Mouse (Mus musculus) MEL (cell line): Measurements from ENCODE around the gene Cmtm7. TPM values are rescaled to one million over a fixed set of nuclear protein-coding genes. Genes with fewer than 3 reads are reported as not detected.
A peak's percentile ranks its signal among the peaks of the same experiment; 100 is the strongest.

Source experiments
- DNase-seq: peaks from one replicate; pipeline ENCODE4 v3.0.0; 2011; ENCODE audit warnings: low read depth, low spot score
- H3K27ac ChIP-seq: 2 replicates; pipeline ENCODE4 v1.5.1; 2012; ENCODE audit warnings: low read depth, mild to moderate bottlenecking, control low read depth, low read length, moderate library complexity; ENCODE audit not compliant: control insufficient read depth
- H3K27me3 ChIP-seq, 2 experiments: fragments of 150-350 bp in 1 of 2; sonication (generic) in 1 of 2; 2 replicates each; pipeline ENCODE4 v1.6.1; 2012; ENCODE audit warnings: low read length in 2 of 2, mild to moderate bottlenecking in 2 of 2, improper control_type of control experiment in 1 of 2, moderate library complexity in 1 of 2; ENCODE audit not compliant: insufficient read depth in 2 of 2, control insufficient read depth in 1 of 2
- H3K36me3 ChIP-seq, 2 experiments: 2 replicates each; pipeline ENCODE4 v1.6.1; 2012 to 2014; ENCODE audit warnings: low read length in 2 of 2, improper control_type of control experiment in 1 of 2, inconsistent platforms in 1 of 2, mild to moderate bottlenecking in 1 of 2; ENCODE audit not compliant: insufficient read depth in 2 of 2, control insufficient read depth in 1 of 2
- H3K4me1 ChIP-seq, 2 experiments: fragments of 150-350 bp in 1 of 2; sonication (generic) in 1 of 2; 2 replicates each; pipeline ENCODE4 v1.6.1; 2012; ENCODE audit warnings: low read length in 2 of 2, improper control_type of control experiment in 1 of 2, mild to moderate bottlenecking in 1 of 2; ENCODE audit not compliant: insufficient read depth in 2 of 2, control insufficient read depth in 1 of 2
- H3K4me3 ChIP-seq, 2 experiments: fragments of 150-350 bp in 1 of 2; sonication (generic) in 1 of 2; 2 replicates each; pipeline ENCODE4 v1.5.1; 2012; ENCODE audit warnings: low read depth in 2 of 2, low read length in 2 of 2, mild to moderate bottlenecking in 2 of 2, moderate library complexity in 2 of 2, control low read depth in 1 of 2, improper control_type of control experiment in 1 of 2; ENCODE audit not compliant: control insufficient read depth in 1 of 2, insufficient read depth in 1 of 2
- H3K79me2 ChIP-seq: 2 replicates; pipeline ENCODE4 v1.6.1; 2012; ENCODE audit warnings: mild to moderate bottlenecking, low read length, moderate library complexity; ENCODE audit not compliant: control insufficient read depth, poor library complexity, insufficient read depth
- H3K9ac ChIP-seq: 2 replicates; pipeline ENCODE4 v1.6.1; 2012; ENCODE audit warnings: low read depth, mild to moderate bottlenecking, control low read depth, low read length, moderate library complexity; ENCODE audit not compliant: control insufficient read depth, poor library complexity, severe bottlenecking
- H3K9me3 ChIP-seq: fragments of 150-350 bp; sonication (generic); replicated peaks from 2 replicates; pipeline ENCODE4 v1.6.1; 2012; ENCODE audit warnings: mild to moderate bottlenecking, low read length, improper control_type of control experiment, moderate library complexity; ENCODE audit not compliant: insufficient read depth
- BHLHE40 ChIP-seq: IDR thresholded peaks from 2 replicates; pipeline ENCODE4 v1.6.1; 2012; ENCODE audit warnings: low read depth, mild to moderate bottlenecking, inconsistent platforms, low read length, improper control_type of control experiment, borderline replicate concordance
- CHD1 ChIP-seq: IDR thresholded peaks from 2 replicates; pipeline ENCODE4 v1.6.1; 2012; ENCODE audit warnings: low read depth, mild to moderate bottlenecking, inconsistent platforms, low read length, improper control_type of control experiment
- CHD2 ChIP-seq: IDR thresholded peaks from 2 replicates; pipeline ENCODE4 v1.6.1; 2011; ENCODE audit warnings: low read length, improper control_type of control experiment
- E2F4 ChIP-seq: IDR thresholded peaks from 2 replicates; pipeline ENCODE4 v1.6.1; 2011; ENCODE audit warnings: low read depth, low read length, improper control_type of control experiment, borderline replicate concordance
- ETS1 ChIP-seq: IDR thresholded peaks from 2 replicates; pipeline ENCODE4 v1.6.1; 2012; ENCODE audit warnings: low read depth, mild to moderate bottlenecking, inconsistent platforms, low read length, improper control_type of control experiment, moderate library complexity
- MEF2A ChIP-seq: IDR thresholded peaks from 2 replicates; pipeline ENCODE4 v1.6.1; 2014; ENCODE audit warnings: low read depth, mild to moderate bottlenecking, inconsistent platforms, low read length, improper control_type of control experiment; ENCODE audit not compliant: poor library complexity, insufficient replicate concordance, severe bottlenecking; ENCODE audit errors: extremely low read depth
- NELFE ChIP-seq: IDR thresholded peaks from 2 replicates; pipeline ENCODE4 v1.6.1; 2011; ENCODE audit warnings: low read depth, low read length, improper control_type of control experiment
- POLR2A ChIP-seq, 2 experiments: IDR thresholded peaks; 2 replicates each; pipeline ENCODE4 v1.6.1; 2011 to 2012; ENCODE audit warnings: low read length in 2 of 2, mild to moderate bottlenecking in 2 of 2, control low read depth in 1 of 2, improper control_type of control experiment in 1 of 2, low read depth in 1 of 2, moderate library complexity in 1 of 2; ENCODE audit not compliant: control insufficient read depth in 1 of 2, insufficient read depth in 1 of 2, poor library complexity in 1 of 2
- POLR2AphosphoS2 ChIP-seq: IDR thresholded peaks from 2 replicates; pipeline ENCODE4 v1.6.1; 2011; ENCODE audit warnings: low read length, improper control_type of control experiment
- RAD21 ChIP-seq: IDR thresholded peaks from 2 replicates; pipeline ENCODE4 v1.6.1; 2011; ENCODE audit warnings: mild to moderate bottlenecking, low read depth, low read length, improper control_type of control experiment
- RCOR1 ChIP-seq: IDR thresholded peaks from 2 replicates; pipeline ENCODE4 v1.6.1; 2012; ENCODE audit warnings: low read depth, mild to moderate bottlenecking, inconsistent platforms, low read length, improper control_type of control experiment
- SIN3A ChIP-seq: IDR thresholded peaks from 2 replicates; pipeline ENCODE4 v1.6.1; 2012; ENCODE audit warnings: low read length, improper control_type of control experiment, inconsistent platforms
- polyA plus RNA-seq, 2 experiments: library from polyadenylated mRNA; stranded (reverse) in 1 of 2; unstranded in 1 of 2; fragments of >175 nt in 1 of 2; fragments of >200 nt in 1 of 2; gene quantifications; 2 replicates each; pipeline versions ENCODE4 v1.2.1 to v1.2.4; 2012; ENCODE audit warnings: low replicate concordance in 2 of 2, low read depth in 1 of 2; ENCODE audit not compliant: insufficient read length in 2 of 2, insufficient read depth in 1 of 2, missing spikeins in 1 of 2
- total RNA-seq: library from RNA; depleted of rRNA; stranded (reverse); fragments of 300-350 nt; gene quantifications from 2 replicates; pipeline ENCODE4 v1.2.3, GENCODE M21; 2012

Gene Cmtm7
- total and polyA plus RNA-seq, 3 experiments, result 290 to 545 TPM; not detected in 1

DNA sequence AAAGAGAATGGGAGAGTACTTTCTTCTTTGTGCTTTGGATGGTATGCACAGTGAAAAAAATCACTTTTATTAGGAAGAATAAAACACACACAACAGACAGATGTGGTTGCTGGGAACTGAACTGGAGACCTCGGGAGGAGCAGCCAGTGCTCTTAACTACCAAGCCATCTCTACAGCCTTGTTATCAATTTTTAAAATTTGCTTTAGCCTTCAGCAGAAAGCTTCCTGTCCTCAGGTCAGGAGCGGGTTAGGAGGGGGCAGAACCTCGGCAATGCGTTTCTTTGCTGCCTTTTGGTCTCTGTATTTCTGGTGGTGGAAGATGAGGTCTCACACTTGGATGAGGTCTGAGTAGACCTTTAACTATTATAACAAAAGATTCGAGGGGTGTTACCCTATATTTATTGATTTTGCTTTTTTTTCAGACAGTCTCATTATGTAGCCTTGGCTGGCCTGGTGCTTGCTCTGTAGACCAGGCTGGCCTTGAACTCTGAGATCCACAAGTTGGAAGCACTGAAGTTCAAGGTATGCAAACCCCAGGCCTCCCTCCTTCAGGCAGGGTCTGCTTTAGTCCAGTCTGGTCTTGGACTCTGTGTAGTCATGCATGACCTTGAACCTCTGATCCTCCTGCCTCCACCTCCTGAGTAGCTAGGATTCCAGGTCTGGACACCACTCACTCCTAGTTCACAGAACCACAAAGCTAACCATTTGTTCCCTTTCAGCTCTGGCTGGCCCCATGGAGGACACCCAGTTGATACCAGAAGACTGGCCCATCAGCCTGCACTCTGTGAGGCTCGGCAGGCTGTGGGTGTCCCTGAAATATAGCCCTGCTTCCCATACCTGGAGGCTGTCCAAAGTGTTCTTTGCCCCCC, 4.2 kb downstream of the Cmtm7 start (continued):
- no peak for TF ChIP-seq ETS1
- no peak for TF ChIP-seq MEF2A
- no peak for TF ChIP-seq RCOR1
- no peak for TF ChIP-seq RAD21
- 0 out of 2 replicates have a peak, but pooled peaks have one; percentile 33 for TF ChIP-seq NELFE
- peak; percentile 41; the same call in 1 of the 2 replicates for TF ChIP-seq SIN3A
- no peak for TF ChIP-seq E2F4
- no peak for TF ChIP-seq BHLHE40
- peak; percentile 52 to 65; a peak in 3 of 4 replicates for TF ChIP-seq POLR2A (IDR thresholded peaks at IDR 0.05; ENCODE audit: control insufficient read depth in 1 of 2, insufficient read depth in 1 of 2, low read depth in 1 of 2, low read length in 2 of 2, poor library complexity in 1 of 2)
- no peak for TF ChIP-seq CHD2

DNA sequence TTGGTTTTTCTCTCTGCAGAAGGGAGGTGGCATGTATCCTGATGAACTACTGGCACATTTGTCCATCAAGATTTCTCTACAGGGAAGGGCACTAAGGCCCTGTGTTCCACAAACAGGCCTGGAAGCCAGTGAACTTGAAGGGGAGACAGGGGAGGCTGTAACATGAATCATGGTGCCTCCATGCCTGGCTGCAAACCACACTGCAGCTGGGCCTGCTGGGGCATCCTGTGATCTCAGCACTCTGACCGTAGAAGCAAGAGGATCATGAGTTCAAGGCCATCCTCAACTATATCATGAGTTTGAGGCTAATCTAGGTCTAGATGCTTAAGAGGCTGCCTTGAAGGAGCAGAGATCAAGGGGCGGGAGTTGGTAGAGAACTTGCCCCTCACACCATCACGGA, 5.3 kb downstream of the Cmtm7 start:
- Histone ChIP-seq H3K4me3 (no peak overlapping the region), H3K27me3 (no peaks in the 10 kb centered on the region)
- no peak for TF ChIP-seq ETS1
- TF ChIP-seq POLR2AphosphoS2, result no peak
- TF ChIP-seq E2F4, result no peak
- TF ChIP-seq, all 39 proteins: peak for 0
- no peak overlapping the region; the same call in 1 of the 2 replicates for H3K9ac ChIP-seq
- H3K9me3 ChIP-seq, result no peaks in the 10 kb centered on the region
- H3K36me3 ChIP-seq, result peaks cover 21 to 43% of the 10 kb centered on the region in 2 experiments
- peak overlapping the region; percentile 95 for H3K27ac ChIP-seq
- DNase-seq, result no peak
- peaks cover 14 to 29% of the 10 kb centered on the region in 2 experiments for H3K4me1 ChIP-seq
- H3K79me2 ChIP-seq, result peaks cover 68% of the 10 kb centered on the region

DNA sequence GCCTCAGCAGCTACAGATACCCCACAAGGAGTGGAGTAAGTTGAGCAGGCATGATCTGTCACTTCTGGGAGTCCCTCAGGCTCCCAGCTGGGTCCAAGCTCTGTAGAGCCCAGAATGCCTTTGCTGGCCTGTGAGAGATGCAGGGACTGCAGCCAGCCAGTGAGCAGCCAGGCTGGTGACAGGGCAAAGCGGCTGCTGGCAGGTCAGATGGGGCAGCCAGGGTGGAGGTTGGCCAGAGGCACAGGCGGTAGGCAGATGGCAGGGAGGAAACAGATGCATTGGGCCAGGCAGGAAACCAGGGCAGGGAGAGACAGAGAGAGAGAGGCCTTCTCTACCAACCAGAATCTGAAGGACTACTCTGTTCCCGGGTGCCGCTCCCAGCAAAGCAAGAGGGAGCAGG, 6.4 kb downstream of the Cmtm7 start:
- DNase-seq, result no peak
- no peak for TF ChIP-seq CHD1
- TF ChIP-seq E2F4, result no peak
- TF ChIP-seq, all 39 proteins: peak for 0
- H3K4me3 ChIP-seq, result no peak overlapping the region
- no peak overlapping the region for H3K9ac ChIP-seq
- peaks cover 26 to 43% of the 10 kb centered on the region in 2 experiments for H3K36me3 ChIP-seq
- H3K9me3 ChIP-seq, result no peaks in the 10 kb centered on the region
- no peaks in the 10 kb centered on the region for H3K27me3 ChIP-seq
- peaks cover 14 to 29% of the 10 kb centered on the region in 2 experiments for H3K4me1 ChIP-seq
- peaks cover 58% of the 10 kb centered on the region for H3K79me2 ChIP-seq
- peak overlapping the region; percentile 4; the same call in 1 of the 2 replicates for H3K27ac ChIP-seq
